Mouse (Mus musculus) CH12.LX (cell line): ENCODE results near the gene Tsnax. TPM values are rescaled to one million over a fixed set of nuclear protein-coding genes. Genes with fewer than 3 reads are reported as not detected.

Source experiments
- DNase-seq: peaks from one replicate; pipeline ENCODE4 v3.0.0-alpha.2; 2013; ENCODE audit errors: extremely low read depth
- H3K27ac ChIP-seq: 2 replicates; pipeline ENCODE4 v1.5.1; 2012; ENCODE audit warnings: low read depth, mild to moderate bottlenecking, control low read depth, moderate library complexity; ENCODE audit not compliant: insufficient read depth
- H3K27me3 ChIP-seq: replicated peaks from 2 replicates; pipeline ENCODE3; 2012; ENCODE audit warnings: inconsistent platforms
- H3K36me3 ChIP-seq, 2 experiments: replicated peaks in 1 of 2; 2 replicates each; pipeline versions ENCODE3 to v1.6.1; 2012; ENCODE audit warnings: inconsistent platforms in 1 of 2, low read length in 1 of 2, mild to moderate bottlenecking in 1 of 2, mixed read lengths in 1 of 2, moderate library complexity in 1 of 2; ENCODE audit not compliant: control insufficient read depth in 1 of 2, insufficient read depth in 1 of 2
- H3K4me1 ChIP-seq, 2 experiments: 2 replicates each; pipeline ENCODE4 v1.6.1; 2012; ENCODE audit warnings: inconsistent platforms in 1 of 2, moderate library complexity in 1 of 2; ENCODE audit not compliant: insufficient read depth in 2 of 2, control insufficient read depth in 1 of 2
- H3K4me2 ChIP-seq: 2 replicates; pipeline ENCODE4 v1.6.1; 2012; ENCODE audit warnings: low read depth, mild to moderate bottlenecking, control low read depth; ENCODE audit not compliant: poor library complexity, insufficient read depth, severe bottlenecking
- H3K4me3 ChIP-seq, 3 experiments: fragments of 150-350 bp in 1 of 3; sonication (generic) in 1 of 3; replicated peaks in 1 of 3; 2 replicates each; pipeline versions ENCODE3 to v1.5.1; 2011 to 2012; ENCODE audit warnings: low read depth in 2 of 3, low read length in 2 of 3, mild to moderate bottlenecking in 2 of 3, moderate library complexity in 2 of 3, control low read depth in 1 of 3, improper control_type of control experiment in 1 of 3, inconsistent platforms in 1 of 3, mixed read lengths in 1 of 3; ENCODE audit not compliant: poor library complexity in 1 of 3
- H3K79me2 ChIP-seq: replicated peaks from 2 replicates; pipeline ENCODE4 v1.6.1; 2012; ENCODE audit warnings: mild to moderate bottlenecking, moderate library complexity; ENCODE audit not compliant: control insufficient read depth, poor library complexity, insufficient read depth, severe bottlenecking; ENCODE audit errors: extremely low read depth
- H3K9ac ChIP-seq: 2 replicates; pipeline ENCODE4 v1.6.1; 2012; ENCODE audit warnings: low read depth, mild to moderate bottlenecking, control low read depth, moderate library complexity; ENCODE audit not compliant: insufficient read depth
- H3K9me3 ChIP-seq: replicated peaks from 2 replicates; pipeline ENCODE3; 2012; ENCODE audit warnings: low read length, inconsistent platforms, mixed read lengths
- BHLHE40 ChIP-seq: IDR thresholded peaks from 2 replicates; pipeline ENCODE4 v1.6.1; 2011; ENCODE audit warnings: mild to moderate bottlenecking, low read depth, low read length, improper control_type of control experiment
- CHD1 ChIP-seq: IDR thresholded peaks from 2 replicates; pipeline ENCODE4 v1.6.1; 2012; ENCODE audit warnings: low read depth, low read length, improper control_type of control experiment, inconsistent platforms
- CHD2 ChIP-seq: IDR thresholded peaks from 2 replicates; pipeline ENCODE4 v1.6.1; 2011; ENCODE audit warnings: low read length, improper control_type of control experiment
- CTCF ChIP-seq, 2 experiments: IDR thresholded peaks in 1 of 2; conservative IDR thresholded peaks in 1 of 2; 2 replicates each; pipeline ENCODE4 v1.5.1; 2011 to 2012; ENCODE audit warnings: low read depth in 2 of 2, low read length in 2 of 2, improper control_type of control experiment in 1 of 2, inconsistent platforms in 1 of 2, mild to moderate bottlenecking in 1 of 2, moderate library complexity in 1 of 2
- E2F4 ChIP-seq: IDR thresholded peaks from 2 replicates; pipeline ENCODE4 v1.6.1; 2011; ENCODE audit warnings: low read depth, low read length, improper control_type of control experiment; ENCODE audit not compliant: insufficient replicate concordance
- ELF1 ChIP-seq: IDR thresholded peaks from 2 replicates; pipeline ENCODE4 v1.6.1; 2014; ENCODE audit warnings: low read depth, mild to moderate bottlenecking, inconsistent platforms, low read length, improper control_type of control experiment
- EP300 ChIP-seq: IDR thresholded peaks from 2 replicates; pipeline ENCODE4 v1.6.1; 2011; ENCODE audit warnings: low read length, improper control_type of control experiment
- ETS1 ChIP-seq: conservative IDR thresholded peaks from 2 replicates; pipeline ENCODE4 v1.6.1; 2012; ENCODE audit warnings: low read depth, mild to moderate bottlenecking, inconsistent platforms, low read length, improper control_type of control experiment, moderate library complexity
- GABPA ChIP-seq: IDR thresholded peaks from 2 replicates; pipeline ENCODE4 v1.6.1; 2012; ENCODE audit warnings: low read depth, low read length, improper control_type of control experiment, inconsistent platforms; ENCODE audit not compliant: insufficient replicate concordance
- HCFC1 ChIP-seq: IDR thresholded peaks from 2 replicates; pipeline ENCODE4 v1.6.1; 2012; ENCODE audit warnings: low read depth, mild to moderate bottlenecking, inconsistent platforms, low read length, improper control_type of control experiment
- IRF4 ChIP-seq: IDR thresholded peaks from 2 replicates; pipeline ENCODE4 v1.6.1; 2014; ENCODE audit warnings: low read depth, mild to moderate bottlenecking, inconsistent platforms, low read length, improper control_type of control experiment
- JUN ChIP-seq: IDR thresholded peaks from 2 replicates; pipeline ENCODE4 v1.6.1; 2011; ENCODE audit warnings: low read depth, mild to moderate bottlenecking, low read length, improper control_type of control experiment, moderate library complexity; ENCODE audit not compliant: insufficient read depth
- JUND ChIP-seq: conservative IDR thresholded peaks from 2 replicates; pipeline ENCODE4 v1.6.1; 2011; ENCODE audit warnings: low read depth, low read length, improper control_type of control experiment
- KAT2A ChIP-seq: IDR thresholded peaks from 2 replicates; pipeline ENCODE4 v1.6.1; 2012; ENCODE audit warnings: low read length, improper control_type of control experiment, inconsistent platforms; ENCODE audit not compliant: insufficient replicate concordance
- MAFK ChIP-seq: IDR thresholded peaks from 2 replicates; pipeline ENCODE4 v1.6.1; 2011; ENCODE audit warnings: low read length, improper control_type of control experiment; ENCODE audit not compliant: insufficient replicate concordance
- MAX ChIP-seq: IDR thresholded peaks from 2 replicates; pipeline ENCODE4 v1.6.1; 2011; ENCODE audit warnings: low read length, improper control_type of control experiment
- MAZ ChIP-seq: IDR thresholded peaks from 2 replicates; pipeline ENCODE4 v1.6.1; 2012; ENCODE audit warnings: low read depth, mild to moderate bottlenecking, inconsistent platforms, low read length, improper control_type of control experiment, moderate library complexity
- MEF2A ChIP-seq: IDR thresholded peaks from 2 replicates; pipeline ENCODE4 v1.6.1; 2014; ENCODE audit warnings: low read depth, mild to moderate bottlenecking, inconsistent platforms, low read length, improper control_type of control experiment, borderline replicate concordance
- MXI1 ChIP-seq: IDR thresholded peaks from 2 replicates; pipeline ENCODE4 v1.6.1; 2011; ENCODE audit warnings: mild to moderate bottlenecking, low read depth, low read length, improper control_type of control experiment
- MYC ChIP-seq: IDR thresholded peaks from 2 replicates; pipeline ENCODE4 v1.6.1; 2011; ENCODE audit warnings: low read depth, mild to moderate bottlenecking, improper control_type of control experiment, low read length
- NELFE ChIP-seq: IDR thresholded peaks from 2 replicates; pipeline ENCODE4 v1.6.1; 2011; ENCODE audit warnings: low read depth, low read length, improper control_type of control experiment
- NRF1 ChIP-seq: IDR thresholded peaks from 2 replicates; pipeline ENCODE4 v1.6.1; 2014; ENCODE audit warnings: low read depth, mild to moderate bottlenecking, inconsistent platforms, low read length, improper control_type of control experiment, moderate library complexity
- PAX5 ChIP-seq: IDR thresholded peaks from 2 replicates; pipeline ENCODE4 v1.6.1; 2012; ENCODE audit warnings: low read length, inconsistent platforms, mixed read lengths
- POLR2A ChIP-seq: IDR thresholded peaks from 2 replicates; pipeline ENCODE4 v1.6.1; 2011; ENCODE audit warnings: low read depth, mild to moderate bottlenecking, improper control_type of control experiment, low read length
- POLR2AphosphoS2 ChIP-seq: IDR thresholded peaks from 2 replicates; pipeline ENCODE4 v1.6.1; 2011; ENCODE audit warnings: low read depth, low read length, improper control_type of control experiment
- RAD21 ChIP-seq: IDR thresholded peaks from 2 replicates; pipeline ENCODE4 v1.6.1; 2011; ENCODE audit warnings: low read depth, mild to moderate bottlenecking, low read length, improper control_type of control experiment, moderate library complexity
- RCOR1 ChIP-seq: conservative IDR thresholded peaks from 2 replicates; pipeline ENCODE4 v1.6.1; 2012; ENCODE audit warnings: low read depth, mild to moderate bottlenecking, inconsistent platforms, low read length, improper control_type of control experiment
- SIN3A ChIP-seq: IDR thresholded peaks from 2 replicates; pipeline ENCODE4 v1.6.1; 2012; ENCODE audit warnings: low read length, improper control_type of control experiment, inconsistent platforms
- SMC3 ChIP-seq: IDR thresholded peaks from 2 replicates; pipeline ENCODE4 v1.6.1; 2011; ENCODE audit warnings: low read depth, low read length, improper control_type of control experiment
- TBP ChIP-seq: conservative IDR thresholded peaks from 2 replicates; pipeline ENCODE4 v1.6.1; 2011; ENCODE audit warnings: low read depth, low read length, improper control_type of control experiment
- TCF12 ChIP-seq: IDR thresholded peaks from 2 replicates; pipeline ENCODE4 v1.6.1; 2014; ENCODE audit warnings: low read depth, mild to moderate bottlenecking, inconsistent platforms, low read length, improper control_type of control experiment
- UBTF ChIP-seq: IDR thresholded peaks from 2 replicates; pipeline ENCODE4 v1.6.1; 2012; ENCODE audit warnings: low read depth, mild to moderate bottlenecking, inconsistent platforms, low read length, improper control_type of control experiment, moderate library complexity
- USF1 ChIP-seq: IDR thresholded peaks from 2 replicates; pipeline ENCODE4 v1.6.1; 2014; ENCODE audit warnings: low read depth, mild to moderate bottlenecking, inconsistent platforms, low read length, improper control_type of control experiment
- USF2 ChIP-seq: conservative IDR thresholded peaks from 2 replicates; pipeline ENCODE4 v1.6.1; 2011; ENCODE audit warnings: low read depth, low read length, improper control_type of control experiment
- ZC3H11A ChIP-seq: IDR thresholded peaks from 2 replicates; pipeline ENCODE4 v1.6.1; 2012; ENCODE audit warnings: low read depth, mild to moderate bottlenecking, inconsistent platforms, low read length, improper control_type of control experiment
- ZMIZ1 ChIP-seq: IDR thresholded peaks from 2 replicates; pipeline ENCODE4 v1.6.1; 2012; ENCODE audit warnings: low read depth, mild to moderate bottlenecking, inconsistent platforms, low read length, improper control_type of control experiment
- ZNF384 ChIP-seq: IDR thresholded peaks from 2 replicates; pipeline ENCODE4 v1.6.1; 2012; ENCODE audit warnings: low read depth, low read length, improper control_type of control experiment, inconsistent platforms
- dilution Hi-C: fragments of 300-500 bp; cut with MboI; formaldehyde crosslinking; loops from 2 replicates; pipeline ENCODE4 v1.14.3; 2020; ENCODE audit warnings: low sequenced_read_pairs; ENCODE audit not compliant: extremely low pct_unique_long_range_greater_than_20kb, extremely low pct_ligation_motif_present
- in situ Hi-C: fragments of 300-500 bp; cut with MboI; formaldehyde crosslinking; loops from 3 replicates; pipeline ENCODE4 v1.14.3; 2019; ENCODE audit warnings: low sequenced_read_pairs, low pct_ligation_motif_present, low pct_unique_long_range_greater_than_20kb, mixed read lengths
- polyA plus RNA-seq: library from polyadenylated mRNA; unstranded; fragments of >175 nt; gene quantifications from 2 replicates; pipeline ENCODE4 v1.2.1, GENCODE M21; 2012; ENCODE audit warnings: low read depth; ENCODE audit not compliant: insufficient read length
- total RNA-seq, 2 experiments: library from RNA; depleted of rRNA; stranded (reverse); fragments of 300-350 nt in 1 of 2; fragments of >200 nt in 1 of 2; gene quantifications; 2 replicates each; pipeline ENCODE4 v1.2.3; 2012 to 2014

Tsnax gene
- total RNA-seq (2012; rRNA removed) (62.9 and 68.0 TPM in 2 replicates), total RNA-seq (2014; rRNA removed) (47.8 and 48.0 TPM in 2 replicates), polyA plus RNA-seq (71.5 and 75.0 TPM in 2 replicates)

DNA sequence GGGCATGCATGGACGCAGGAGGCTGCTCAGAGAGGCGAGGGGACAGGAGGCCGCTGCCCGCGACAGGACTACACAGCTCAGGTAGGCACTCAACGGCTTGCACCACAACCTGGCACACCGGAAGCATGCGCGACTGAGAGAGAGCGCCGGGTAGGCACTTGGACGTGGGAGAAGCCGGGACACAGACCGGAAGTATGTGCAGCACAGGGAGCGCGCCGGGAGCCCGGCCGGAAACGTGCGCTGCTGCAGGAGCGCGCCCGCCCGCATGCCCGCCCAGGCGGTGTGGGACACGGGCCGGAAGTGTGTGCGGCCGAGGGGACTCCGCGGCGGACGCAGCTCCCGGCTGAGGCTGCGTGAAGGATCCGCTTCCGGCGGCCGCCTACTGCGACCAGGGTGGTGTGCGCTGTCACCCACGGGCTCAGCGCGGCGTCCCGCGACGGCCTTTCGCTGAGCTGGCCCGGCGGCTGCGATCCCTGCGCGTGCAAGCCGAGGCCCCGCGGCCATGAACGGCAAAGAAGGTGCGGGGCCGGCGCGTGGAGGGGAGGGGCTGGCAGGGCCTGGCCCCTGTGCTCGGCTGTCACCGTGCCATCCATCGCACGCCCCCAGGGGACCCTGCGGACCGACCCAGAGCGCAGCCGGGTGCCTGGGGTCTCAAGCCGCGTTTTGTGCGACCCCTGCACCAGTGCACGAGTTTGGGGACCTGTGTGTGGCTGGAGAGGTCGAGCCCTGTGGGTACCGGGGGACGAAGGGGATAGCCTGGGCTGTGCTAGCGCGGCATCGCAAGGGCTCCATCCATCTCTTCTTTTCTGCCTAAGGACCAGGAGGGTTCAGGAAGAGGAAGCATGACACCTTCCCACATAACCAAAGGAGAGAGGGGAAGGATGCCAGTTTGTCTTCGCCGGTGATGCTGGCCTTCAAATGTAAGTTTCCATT, at the start of gene Tsnax:
Tsnax (plus strand) TSS at position 303 of the 933 bp plus-strand sequence.
- H3K9ac ChIP-seq = peak within 1 kb of the TSS; percentile 82
- in situ Hi-C loops (no loop called here), dilution Hi-C loops (no loop called here)
- peaks cover 13% of the 10 kb centered on the region for H3K79me2 ChIP-seq
- H3K36me3 ChIP-seq = peaks cover 22 to 31% of the 10 kb centered on the region in 2 experiments
- peaks cover 5% of the 10 kb centered on the region for H3K27me3 ChIP-seq
- peaks cover 7% of the 10 kb centered on the region for H3K9me3 ChIP-seq
- peaks cover 3 to 21% of the 10 kb centered on the region in 2 experiments for H3K4me1 ChIP-seq
- DNase-seq = peak; percentile 75
- peak within 1 kb of the TSS; percentile 54 to 99 (median 97) for H3K4me3 ChIP-seq
- H3K27ac ChIP-seq = peak within 1 kb of the TSS; percentile 33; the same call in 1 of the 2 replicates
- peak within 1 kb of the TSS; percentile 51 for H3K4me2 ChIP-seq
- TF ChIP-seq MYC = peak; percentile 20; the same call in 1 of the 2 replicates
- no peak for TF ChIP-seq USF2
- no peak for TF ChIP-seq SMC3
- TF ChIP-seq NRF1 = peak; percentile 80
- TF ChIP-seq ELF1 = peak; percentile 86
- no peak for TF ChIP-seq E2F4
- no peak for TF ChIP-seq ETS1
- TF ChIP-seq MAX = peak; percentile 79; the same call in 1 of the 2 replicates
- no peak for TF ChIP-seq SIN3A
- TF ChIP-seq MAZ = no peak
- no peak for TF ChIP-seq JUND
- TF ChIP-seq RCOR1 = no peak
- no peak for TF ChIP-seq CHD2
- no peak for TF ChIP-seq EP300
- peak; percentile 63; the same call in 1 of the 2 replicates for TF ChIP-seq ZMIZ1
- peak; percentile 71 for TF ChIP-seq IRF4
- TF ChIP-seq ZC3H11A = no peak
- TF ChIP-seq RAD21 = no peak
- 0 out of 2 replicates have a peak, but pooled peaks have one; percentile 35 for TF ChIP-seq POLR2AphosphoS2
- no peak for TF ChIP-seq CTCF (conservative IDR thresholded peaks at IDR 0.05 in 1 of 2, IDR thresholded peaks at IDR 0.05 in 1 of 2; ENCODE audit: low read depth in 2 of 2, low read length in 2 of 2)
- no peak for TF ChIP-seq MEF2A
- TF ChIP-seq TBP = no peak
- peak; percentile 80; the same call in 1 of the 2 replicates for TF ChIP-seq MXI1
- no peak for TF ChIP-seq MAFK
- no peak for TF ChIP-seq JUN
- TF ChIP-seq UBTF = 0 out of 2 replicates have a peak, but pooled peaks have one; percentile 35
- peak; percentile 87 for TF ChIP-seq HCFC1
- no peak for TF ChIP-seq CHD1
- TF ChIP-seq ZNF384 = no peak
- no peak for TF ChIP-seq USF1
- TF ChIP-seq POLR2A = peak; percentile 77
- peak; percentile 72; the same call in 1 of the 2 replicates for TF ChIP-seq KAT2A
- TF ChIP-seq TCF12 = peak; percentile 60; the same call in 1 of the 2 replicates
- no peak for TF ChIP-seq PAX5
- TF ChIP-seq GABPA = peak; percentile 12; the same call in 1 of the 2 replicates
- peak; percentile 60 for TF ChIP-seq BHLHE40
- TF ChIP-seq NELFE = peak; percentile 82
